Mouse (Mus musculus) frontal cortex, postnatal 14 days (tissue): ENCODE data around the gene Gpatch8.
A peak's percentile ranks its signal among the peaks of the same experiment; 100 is the strongest.

ENCODE experiments used
- DNase-seq, 2 experiments: peaks; one replicate each; pipeline ENCODE4 v3.0.0; 2022; ENCODE audit warnings: low spot score in 2 of 2

The Gpatch8 gene

GRCm38 (mm10) chr11:102434816-102435705 is 121.1 kb downstream of the Gpatch8 start:
- DNase-seq, result no peak

- DNase-seq, result peak; percentile 83 to 91
Observed at GRCm38 (mm10) chr11:102434406-102434805, 121.8 kb downstream of the Gpatch8 start.

- DNase-seq, result no peak
Observed at GRCm38 (mm10) chr11:102433866-102434265, 122.3 kb downstream of the Gpatch8 start.

- peak; percentile 18 to 43 for DNase-seq
Observed at GRCm38 (mm10) chr11:102432896-102433295, 123.3 kb downstream of the Gpatch8 start.

- peak in 1 of 2 experiments; percentile 23 for DNase-seq
Observed at GRCm38 (mm10) chr11:102432115-102432843, 123.9 kb downstream of the Gpatch8 start.

GRCm38 (mm10) chr11:102431728-102432114 is 124.5 kb downstream of the Gpatch8 start:
- no peak for DNase-seq

- DNase-seq, result peak; percentile 71 to 83
Observed at GRCm38 (mm10) chr11:102431018-102431645, 125.1 kb downstream of the Gpatch8 start.

GRCm38 (mm10) chr11:102430121-102431017 is 125.8 kb downstream of the Gpatch8 start, which contains the start of gene Grn:
TSS of gene Grn (plus strand) at chr11:102430315.
- peak; percentile 82 to 90 for DNase-seq

GRCm38 (mm10) chr11:102429551-102429950 is 126.6 kb downstream of the Gpatch8 start:
- DNase-seq, result no peak

GRCm38 (mm10) chr11:102428981-102429540 is 127.1 kb downstream of the Gpatch8 start:
- DNase-seq, result no peak
